Mouse (Mus musculus): ENCODE data around the gene Aldh3b1. TPM values are rescaled to one million over a fixed set of nuclear protein-coding genes. Genes with fewer than 3 reads are reported as not detected.
"Not testable (repeated sequence)": the region's sequence is repeated elsewhere in the genome, so short reads cannot be mapped to it uniquely, and the experiment has no call there.

Gene Aldh3b1
- total RNA-seq (2021): 1 to 10 TPM; 1.5 to 1.7 TPM

GRCm38 (mm10) chr19:3929211-3929941 is at the start of gene Aldh3b1:
Gene Aldh3b1 (minus strand): TSS chr19:3929808.
- intact Hi-C loops (cut with DNase I): no loop called here
- DNase-seq (ENCODE audit: extremely low spot score in 1 of 2, low spot score in 2 of 2): peak in 1 of 2 experiments; percentile 91

DNA sequence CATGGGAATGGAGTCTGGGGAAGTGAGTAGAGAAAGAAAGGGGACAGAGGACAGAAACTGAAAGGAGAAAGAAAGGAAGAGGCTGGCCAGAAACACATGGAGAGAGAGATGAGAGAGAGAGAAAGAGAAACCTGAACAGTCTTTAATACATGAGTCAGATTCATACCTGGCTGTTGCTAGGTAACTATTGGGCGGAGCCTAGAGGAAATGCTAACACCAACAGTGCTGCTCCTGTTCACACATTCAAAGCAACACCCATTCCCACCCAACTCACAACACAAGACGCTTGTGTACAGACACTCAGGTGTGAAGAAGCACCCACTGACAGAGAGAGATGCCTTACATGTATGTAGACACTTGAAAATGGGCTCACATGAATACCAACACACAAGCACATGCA is 46.3 kb upstream of the Aldh3b1 start:
- intact Hi-C loops (cut with DNase I): no loop called here
- DNase-seq (ENCODE audit: extremely low spot score in 1 of 2, low spot score in 2 of 2): no peak

DNA sequence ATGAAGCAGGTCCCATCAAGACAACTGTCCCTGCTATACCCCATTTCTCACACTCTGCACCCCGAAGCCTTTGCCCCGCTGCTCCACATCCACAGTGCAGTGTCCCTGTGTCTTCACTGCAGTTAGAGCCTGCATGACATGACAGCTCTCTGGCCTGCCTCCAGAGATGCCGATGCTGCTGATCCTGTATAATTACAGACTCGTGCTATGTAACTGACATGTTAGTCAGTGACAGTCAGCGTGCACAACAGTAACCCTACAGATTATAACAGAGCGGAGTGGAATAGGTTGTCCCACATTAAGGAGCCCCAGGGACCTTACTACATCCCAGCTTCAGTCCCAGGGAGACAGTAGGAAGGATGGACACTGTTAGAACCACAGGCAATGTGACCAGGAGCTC is 45.0 kb upstream of the Aldh3b1 start:
- intact Hi-C loops (cut with DNase I); DNase-seq (ENCODE audit: extremely low spot score in 1 of 2, low spot score in 2 of 2): not testable (repeated sequence)

DNA sequence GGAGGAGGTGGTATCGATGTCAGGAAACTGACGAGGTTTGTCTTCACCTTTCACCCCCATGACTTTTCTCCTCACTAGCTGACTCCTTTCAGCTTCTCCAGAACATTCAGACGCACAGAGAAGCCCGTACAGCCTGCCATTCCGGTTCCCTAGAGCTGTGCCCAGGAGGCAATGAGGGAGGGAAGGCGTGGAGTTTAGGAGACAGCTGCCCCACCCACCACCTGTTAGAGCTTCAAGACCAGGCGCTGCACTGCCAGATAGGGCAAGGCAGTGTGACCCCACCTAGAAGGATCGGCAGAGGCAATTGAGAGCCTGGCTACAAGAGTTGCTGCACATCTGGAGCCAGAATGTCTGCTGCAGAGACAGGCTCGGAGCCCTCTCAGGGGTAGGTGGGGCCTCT is 42.6 kb upstream of the Aldh3b1 start, which contains the start of gene Aldh3b2:
Aldh3b2 (plus strand) TSS at position 100 of the 400 bp plus-strand sequence.
- no peak for DNase-seq (ENCODE audit: extremely low spot score in 1 of 2, low spot score in 2 of 2)
- intact Hi-C loops (cut with DNase I): no loop called here

GRCm38 (mm10) chr19:3967258-3967657 is 37.6 kb upstream of the Aldh3b1 start:
- DNase-seq (ENCODE audit: extremely low spot score in 1 of 2, low spot score in 2 of 2): no peak
- intact Hi-C loops (cut with DNase I): no loop called here

GRCm38 (mm10) chr19:3966330-3967075 is 36.9 kb upstream of the Aldh3b1 start:
- intact Hi-C loops (cut with DNase I): no loop called here
- DNase-seq (ENCODE audit: extremely low spot score in 1 of 2, low spot score in 2 of 2): no peak

DNA sequence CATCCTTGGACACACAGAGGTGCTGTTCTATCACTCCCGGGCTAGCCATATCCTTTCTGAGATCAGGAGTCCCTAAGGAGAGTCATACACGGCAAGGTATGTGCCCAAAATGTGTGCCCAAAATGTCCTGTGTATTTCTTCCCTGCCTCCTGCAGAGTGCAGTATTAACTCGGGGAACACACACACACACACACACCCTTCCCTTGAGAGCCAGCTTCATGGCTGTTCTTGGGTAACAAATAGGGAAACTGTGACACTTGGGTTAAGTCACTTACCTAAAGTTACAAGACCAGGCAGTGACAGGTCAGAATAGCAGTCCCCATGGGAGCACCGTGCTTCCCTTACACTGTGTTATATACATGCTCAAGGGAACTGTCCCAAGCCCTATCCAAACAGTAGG is 34.4 kb upstream of the Aldh3b1 start:
- no peak for DNase-seq (ENCODE audit: extremely low spot score in 1 of 2, low spot score in 2 of 2)
- intact Hi-C loops (cut with DNase I): no loop called here

- intact Hi-C loops (cut with DNase I): no loop called here
- peak in 1 of 2 experiments; percentile 55 for DNase-seq (ENCODE audit: extremely low spot score in 1 of 2, low spot score in 2 of 2)
Measured at GRCm38 (mm10) chr19:3962469-3962868, 32.9 kb upstream of the Aldh3b1 start.

DNA sequence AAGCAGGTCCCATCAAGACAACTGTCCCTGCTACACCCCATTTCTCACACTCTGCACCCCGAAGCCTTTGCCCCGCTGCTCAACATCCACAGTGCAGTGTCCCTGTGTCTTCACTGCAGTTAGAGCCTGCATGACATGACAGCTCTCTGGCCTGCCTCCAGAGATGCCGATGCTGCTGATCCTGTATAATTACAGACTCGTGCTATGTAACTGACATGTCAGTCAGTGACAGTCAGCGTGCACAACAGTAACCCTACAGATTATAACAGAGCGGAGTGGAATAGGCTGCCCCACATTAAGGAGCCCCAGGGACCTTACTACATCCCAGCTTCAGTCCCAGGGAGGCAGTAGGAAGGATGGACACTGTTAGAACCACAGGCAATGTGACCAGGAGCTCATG is 32.2 kb upstream of the Aldh3b1 start:
- intact Hi-C loops (cut with DNase I); DNase-seq (ENCODE audit: extremely low spot score in 1 of 2, low spot score in 2 of 2): not testable (repeated sequence)

- no peak for DNase-seq (ENCODE audit: extremely low spot score in 1 of 2, low spot score in 2 of 2)
- intact Hi-C loops (cut with DNase I): no loop called here
Measured at GRCm38 (mm10) chr19:3960211-3960610, 30.6 kb upstream of the Aldh3b1 start.

GRCm38 (mm10) chr19:3959030-3959429 is 29.4 kb upstream of the Aldh3b1 start:
- DNase-seq (ENCODE audit: extremely low spot score in 1 of 2, low spot score in 2 of 2): no peak
- intact Hi-C loops (cut with DNase I): no loop called here

GRCm38 (mm10) chr19:3958470-3958869 is 28.9 kb upstream of the Aldh3b1 start, which contains the start of gene Aldh3b3:
Gene Aldh3b3 (plus strand): TSS chr19:3958645.
- DNase-seq (ENCODE audit: extremely low spot score in 1 of 2, low spot score in 2 of 2): no peak
- intact Hi-C loops (cut with DNase I): no loop called here

- intact Hi-C loops (cut with DNase I); DNase-seq (ENCODE audit: extremely low spot score in 1 of 2, low spot score in 2 of 2): not testable (repeated sequence)
Measured at GRCm38 (mm10) chr19:3957296-3958036, 27.9 kb upstream of the Aldh3b1 start.

GRCm38 (mm10) chr19:3955804-3956203 is 26.2 kb upstream of the Aldh3b1 start:
- DNase-seq (ENCODE audit: extremely low spot score in 1 of 2, low spot score in 2 of 2): no peak
- intact Hi-C loops (cut with DNase I): no loop called here

DNA sequence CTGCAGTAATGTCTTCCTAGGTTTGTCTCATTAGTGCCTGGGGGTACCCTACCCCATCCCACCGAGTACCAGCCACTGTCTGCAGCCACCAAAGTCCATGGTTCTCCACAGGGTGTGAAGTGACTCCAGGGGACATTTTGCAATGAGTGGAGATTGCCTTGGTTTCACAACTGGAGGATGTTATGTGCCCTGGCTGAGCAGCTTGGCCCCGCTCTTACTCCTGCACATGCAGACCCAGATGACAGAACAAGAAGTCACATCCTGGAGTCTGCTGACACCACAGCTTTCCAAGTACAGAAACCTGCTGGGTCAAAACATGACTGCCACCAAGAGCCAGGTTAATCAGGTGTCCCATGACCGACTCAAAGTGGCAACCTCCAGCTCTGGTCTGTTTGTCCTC is 25.4 kb upstream of the Aldh3b1 start:
- DNase-seq (ENCODE audit: extremely low spot score in 1 of 2, low spot score in 2 of 2): no peak
- intact Hi-C loops (cut with DNase I): no loop called here

- intact Hi-C loops (cut with DNase I): no loop called here
Measured at GRCm38 (mm10) chr19:3952099-3952498, 22.5 kb upstream of the Aldh3b1 start.

DNA sequence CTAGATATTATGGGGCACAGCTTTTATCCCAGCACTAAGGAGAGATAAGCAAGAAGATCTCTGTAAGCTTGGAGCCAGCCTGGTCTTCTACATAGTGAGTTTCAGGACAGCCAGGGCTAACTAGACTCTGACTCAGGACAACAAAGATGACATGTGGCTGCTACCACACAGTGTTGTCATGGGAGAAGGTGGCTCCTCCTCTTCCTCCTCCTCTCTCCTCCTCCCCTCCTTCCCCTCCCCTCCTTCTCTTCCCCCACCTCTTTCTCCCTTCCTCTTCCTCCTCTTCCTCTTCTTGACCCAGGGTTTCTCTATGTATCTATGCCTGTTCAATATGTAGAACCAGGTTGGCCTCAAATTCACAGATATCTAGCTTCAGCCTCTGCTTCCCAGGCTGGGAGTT is 21.9 kb upstream of the Aldh3b1 start:
- DNase-seq (ENCODE audit: extremely low spot score in 1 of 2, low spot score in 2 of 2): no peak
- intact Hi-C loops (cut with DNase I): no loop called here

More at GRCm38 (mm10) chr19:3952099-3952498, 22.5 kb upstream of the Aldh3b1 start:
- no peak for DNase-seq (ENCODE audit: extremely low spot score in 1 of 2, low spot score in 2 of 2)

DNA sequence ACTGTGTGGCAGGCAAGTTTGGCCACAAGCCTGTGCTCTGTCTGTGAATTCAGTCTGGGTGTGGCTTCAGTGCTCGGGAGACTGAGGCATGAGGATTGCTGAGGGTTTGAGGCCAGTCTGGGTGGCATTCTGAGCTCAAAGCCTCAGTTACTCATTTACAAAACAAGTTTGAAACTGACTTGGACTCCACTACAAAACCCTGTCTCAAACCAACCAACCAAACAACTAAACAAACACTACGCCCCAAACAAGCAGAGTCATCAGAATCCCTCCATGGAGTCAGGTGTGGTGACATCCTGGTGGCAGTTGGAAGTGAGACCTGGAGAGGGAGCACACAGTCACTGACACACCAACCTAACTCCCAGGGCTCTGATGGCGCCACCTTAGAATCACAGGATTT is 20.7 kb upstream of the Aldh3b1 start:
- DNase-seq (ENCODE audit: extremely low spot score in 1 of 2, low spot score in 2 of 2): no peak

DNA sequence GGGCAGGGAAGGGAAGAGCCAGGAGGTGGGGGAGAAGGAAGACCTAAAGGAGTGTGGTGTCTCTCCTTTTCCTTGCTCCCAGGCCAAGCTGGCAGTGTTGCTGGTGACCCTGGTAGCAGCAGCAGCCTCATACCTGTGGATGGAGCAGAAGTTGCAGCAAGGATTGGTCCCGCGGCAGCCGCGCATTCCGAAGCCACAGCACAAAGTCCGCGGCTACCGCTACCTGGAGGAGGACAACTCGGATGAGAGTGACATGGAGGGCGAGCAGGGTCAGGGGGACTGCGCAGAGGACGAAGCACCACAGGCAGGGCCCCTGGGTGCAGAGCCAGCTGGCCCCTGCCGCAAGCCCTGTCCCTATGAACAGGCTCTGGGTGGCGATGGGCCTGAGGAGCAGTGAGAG is 18.9 kb upstream of the Aldh3b1 start:
- intact Hi-C loops (cut with DNase I): loop anchor here (5.0 to 10.0 kb wide), 2 partner anchors 34 to 276 kb away; no protein-coding TSS in a partner anchor
- no peak for DNase-seq (ENCODE audit: extremely low spot score in 1 of 2, low spot score in 2 of 2)

More for the DNA sequence above, 20.7 kb upstream of the Aldh3b1 start:
- intact Hi-C loops (cut with DNase I): no loop called here
